Mouse (Mus musculus) mouse trophoblast stem cell (cell line): ENCODE results near the gene Dcp1b.
"Not testable (repeated sequence)": the region's sequence is repeated elsewhere in the genome, so short reads cannot be mapped to it uniquely, and the experiment has no call there.

Source experiments
- in situ Hi-C, 2 experiments: fragments of 300-500 bp; cut with MseI, MboI; formaldehyde crosslinking; loops; 2 replicates in 1 of 2; 3 replicates in 1 of 2; pipeline ENCODE4 v1.15.1; 2025

The Dcp1b gene

DNA sequence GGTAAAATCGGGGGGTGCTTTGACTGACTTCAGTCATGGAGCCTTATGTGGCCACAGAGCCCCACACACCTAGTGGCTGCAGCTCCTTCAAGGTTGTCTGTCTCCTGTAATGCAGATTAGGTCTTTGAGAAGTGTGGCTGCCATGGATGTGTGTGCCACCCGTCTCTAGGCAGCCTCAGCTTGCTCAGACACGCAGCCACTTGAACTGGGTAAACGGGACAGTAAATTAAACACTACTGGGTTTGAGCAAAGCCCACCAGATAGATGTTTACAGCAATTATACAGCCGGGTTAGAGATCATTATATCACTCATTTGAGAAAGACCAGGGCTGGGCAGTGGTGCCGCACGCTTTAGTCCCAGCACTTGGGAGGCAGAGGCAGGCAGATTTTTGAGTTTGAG is 19.5 kb downstream of the Dcp1b start:
- in situ Hi-C loops = no loop called here

- in situ Hi-C loops = no loop called here
These were observed 21.6 kb downstream of the Dcp1b start, which contains the start of gene Cacna1c for GRCm38 (mm10) chr6:119196382-119197305. TSS of gene Cacna1c (minus strand) at chr6:119196418.

DNA sequence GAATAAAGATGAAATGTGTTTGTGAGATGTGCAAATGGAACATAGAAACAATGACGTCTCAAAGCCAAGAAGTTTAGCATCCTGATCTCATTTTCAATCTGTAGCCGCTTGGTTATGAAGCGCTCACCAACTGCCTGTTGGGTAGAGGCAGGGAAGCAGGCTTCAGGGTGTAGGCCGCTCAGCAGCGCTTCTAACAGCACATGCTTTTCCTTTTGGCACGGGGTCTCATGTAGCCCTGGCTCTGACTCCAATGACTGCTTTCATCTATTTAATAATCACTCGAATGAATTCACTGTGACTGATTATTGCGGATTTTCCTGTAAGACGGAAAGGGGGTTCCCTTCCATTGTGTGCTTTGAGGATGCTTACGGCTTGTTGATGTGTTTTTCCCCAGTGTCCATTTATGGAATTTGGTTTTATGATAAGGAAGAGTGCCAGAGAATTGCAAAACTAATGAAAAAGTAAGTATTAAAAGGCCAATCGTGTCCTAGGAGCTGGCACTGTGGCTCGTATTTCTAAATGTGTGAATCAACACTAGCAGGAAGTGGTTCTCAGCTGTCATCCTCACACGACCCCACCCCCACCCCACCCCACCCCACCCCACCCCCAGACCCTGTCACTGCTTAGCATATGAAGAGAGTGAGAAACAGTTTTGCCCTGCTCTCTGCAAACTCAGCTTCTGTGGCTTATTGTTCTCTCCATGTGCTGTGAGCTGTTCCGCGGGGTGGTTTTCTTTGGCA is 23.7 kb downstream of the Dcp1b start:
- in situ Hi-C loops = no loop called here

DNA sequence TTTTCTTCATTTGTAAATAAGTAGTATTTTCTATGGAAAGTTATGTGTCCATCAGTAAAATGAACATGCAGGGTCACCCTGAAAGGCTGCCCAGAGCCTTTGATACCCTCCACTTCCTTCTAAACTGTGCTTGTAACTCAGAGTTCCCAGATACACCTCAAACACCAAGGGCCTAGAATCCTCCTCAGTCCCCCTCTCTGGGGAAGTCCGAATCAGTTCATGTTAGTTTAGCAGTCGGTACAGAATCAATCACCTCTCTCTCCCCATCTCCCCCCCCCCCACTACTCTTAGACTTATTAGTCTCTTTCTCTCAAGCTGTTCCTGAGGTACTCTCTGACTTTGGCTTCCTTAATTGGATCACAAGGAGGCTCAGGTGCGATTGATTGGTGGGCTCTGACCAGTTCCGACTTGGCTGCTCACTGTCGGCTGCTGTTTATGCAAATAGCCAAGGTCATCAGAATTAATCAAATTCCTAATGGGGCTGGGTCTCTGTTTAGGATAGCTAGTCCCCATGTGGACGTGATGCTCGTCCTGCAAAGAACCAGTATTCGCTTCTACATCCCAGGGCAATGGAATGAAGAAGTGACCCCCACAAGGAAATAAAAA is 24.3 kb downstream of the Dcp1b start:
- in situ Hi-C loops = no loop called here

DNA sequence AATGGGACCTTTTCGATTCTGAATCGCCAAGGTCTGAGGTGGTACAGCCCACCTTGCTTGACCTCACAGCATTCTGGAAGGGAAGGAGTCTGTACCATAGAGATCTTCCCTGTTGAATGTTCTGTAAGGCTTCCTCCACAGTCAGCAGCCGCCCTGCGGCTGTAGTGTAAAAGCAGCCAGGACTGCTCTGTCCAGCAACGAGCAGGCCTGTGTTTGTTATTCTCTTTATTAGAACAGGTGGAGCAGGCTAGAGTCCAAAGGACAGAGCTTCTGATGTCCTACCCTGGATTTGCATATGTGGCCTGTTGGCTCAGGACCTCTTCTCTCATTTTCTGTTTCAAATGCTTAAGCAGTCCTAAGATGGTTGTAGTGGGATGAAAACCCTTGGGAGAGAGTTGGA is 25.3 kb downstream of the Dcp1b start:
- in situ Hi-C loops = no loop called here

GRCm38 (mm10) chr6:119201575-119201974 is 26.5 kb downstream of the Dcp1b start:
- in situ Hi-C loops = no loop called here

GRCm38 (mm10) chr6:119204286-119204685 is 29.2 kb downstream of the Dcp1b start:
- in situ Hi-C loops = no loop called here

GRCm38 (mm10) chr6:119204915-119205314 is 29.9 kb downstream of the Dcp1b start:
- in situ Hi-C loops = no loop called here

DNA sequence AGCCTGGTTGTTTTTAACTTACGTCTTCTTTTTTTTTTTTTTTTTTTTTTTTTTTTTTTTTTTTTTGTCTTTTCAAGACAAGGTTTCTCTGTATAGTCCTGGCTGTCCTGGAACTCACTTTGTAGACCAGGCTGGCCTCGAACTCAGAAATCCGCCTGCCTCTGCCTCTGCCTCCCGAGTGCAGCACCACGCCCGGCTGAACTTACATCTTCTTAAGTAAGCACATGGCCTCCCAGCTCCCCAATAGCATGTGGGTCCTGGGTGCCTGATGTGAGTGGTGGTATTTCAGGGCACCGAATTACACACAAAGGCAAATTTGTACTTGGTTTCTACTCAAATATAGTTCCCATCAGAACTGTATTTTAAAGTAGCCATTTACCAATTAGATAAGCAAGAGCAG is 31.0 kb downstream of the Dcp1b start:
- in situ Hi-C loops = not testable (repeated sequence)

DNA sequence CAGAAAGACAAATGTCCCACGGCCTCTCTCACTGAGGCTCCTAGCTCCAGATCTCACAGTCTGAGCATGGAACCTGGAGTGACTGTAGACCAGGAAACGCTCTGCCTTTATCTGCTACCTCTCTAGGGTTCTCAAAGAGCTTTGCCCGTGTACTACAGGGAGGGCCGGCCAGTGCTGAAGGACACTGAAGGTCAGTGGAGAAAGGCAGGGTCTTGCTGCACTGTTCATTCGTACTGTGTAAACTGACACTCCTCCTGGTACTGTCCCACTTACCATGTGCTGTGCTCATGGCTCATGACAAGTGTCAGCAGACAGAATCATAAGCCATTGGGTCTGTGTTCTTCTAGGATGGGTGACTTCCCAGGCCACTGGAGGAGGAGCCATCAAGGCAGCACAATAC is 38.3 kb downstream of the Dcp1b start:
- in situ Hi-C loops = no loop called here

- in situ Hi-C loops = no loop called here
These were observed 39.1 kb downstream of the Dcp1b start for GRCm38 (mm10) chr6:119214190-119214589.

- in situ Hi-C loops = no loop called here
These were observed 40.1 kb downstream of the Dcp1b start for GRCm38 (mm10) chr6:119215040-119215613.

- in situ Hi-C loops = no loop called here
These were observed 42.6 kb downstream of the Dcp1b start for GRCm38 (mm10) chr6:119217661-119218060.

DNA sequence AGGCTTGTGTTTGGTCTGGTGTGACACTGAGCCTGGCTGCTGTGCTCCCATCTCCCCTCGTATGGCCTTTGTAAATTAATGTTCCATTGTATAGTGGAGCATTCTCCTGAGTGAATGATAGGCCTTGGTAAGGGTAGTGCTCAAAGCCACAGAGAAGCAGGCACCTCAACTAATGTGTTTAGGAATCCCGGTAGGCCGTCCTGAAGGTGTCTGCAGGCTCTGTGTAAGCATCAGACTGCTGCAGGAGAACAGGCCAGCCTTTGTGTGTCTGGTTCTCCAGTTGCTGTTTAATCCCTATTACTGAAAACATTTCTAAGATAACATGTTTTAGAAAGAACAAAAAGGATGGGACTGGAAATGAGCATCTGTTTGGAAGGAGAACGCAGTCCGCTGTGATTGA is 43.5 kb downstream of the Dcp1b start:
- in situ Hi-C loops = no loop called here

DNA sequence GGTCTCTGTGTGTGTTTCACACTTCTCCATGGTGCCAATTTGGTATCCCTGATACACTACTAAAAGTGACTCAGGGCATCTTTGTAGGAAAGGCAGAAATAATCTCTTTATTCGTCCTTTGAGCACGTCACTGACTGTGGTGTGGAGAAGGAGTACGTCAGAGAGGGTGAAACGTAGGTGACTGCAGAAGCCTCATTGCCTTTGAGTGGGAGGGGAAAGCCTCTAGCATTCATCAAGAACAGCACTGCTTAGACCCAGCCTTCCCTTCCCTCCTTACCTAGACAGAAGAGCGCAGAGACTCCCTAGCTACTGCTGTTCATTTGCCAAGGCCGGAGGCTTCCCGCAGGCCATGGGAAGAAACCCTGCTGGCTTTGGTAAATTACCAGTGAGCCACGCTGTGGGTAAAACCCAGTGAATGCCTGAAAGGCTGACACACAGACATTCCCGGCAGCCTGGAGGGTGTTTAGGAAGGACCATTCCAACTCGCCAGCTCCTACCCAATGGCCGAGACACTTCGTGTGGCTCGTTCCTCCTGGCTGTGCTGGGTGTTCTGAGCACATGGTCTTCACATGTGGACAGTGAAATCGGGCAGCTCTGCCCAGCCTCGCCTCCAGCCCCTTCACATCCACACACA is 44.3 kb downstream of the Dcp1b start:
- in situ Hi-C loops = no loop called here

DNA sequence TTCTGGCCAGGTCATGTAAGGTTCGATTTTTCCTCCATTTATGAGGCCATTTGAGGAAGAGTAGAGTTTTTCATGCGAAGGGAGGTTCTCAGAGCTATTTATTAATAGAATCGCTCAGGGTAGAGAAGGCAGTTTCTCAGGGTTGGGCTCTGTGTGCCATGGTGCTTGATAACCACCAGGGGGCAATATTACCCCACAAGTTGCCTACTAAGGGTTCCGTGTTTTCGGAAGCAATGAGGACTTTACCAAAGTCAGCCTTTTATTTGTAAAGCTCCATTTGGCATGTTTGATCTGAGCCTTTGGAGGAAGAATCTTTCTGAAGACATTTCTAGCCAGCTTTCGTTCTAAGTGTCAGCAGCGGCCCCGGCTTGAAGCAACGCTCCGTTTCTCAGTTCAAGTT is 45.2 kb downstream of the Dcp1b start:
- in situ Hi-C loops = loop anchor here (5.0 to 10.0 kb wide), 3 partner anchors 127 to 215 kb away; no protein-coding TSS in a partner anchor

- in situ Hi-C loops = loop anchor here (5.0 to 10.0 kb wide), 3 partner anchors 123 to 210 kb away; no protein-coding TSS in a partner anchor
These were observed 49.6 kb downstream of the Dcp1b start for GRCm38 (mm10) chr6:119224451-119225195.

DNA sequence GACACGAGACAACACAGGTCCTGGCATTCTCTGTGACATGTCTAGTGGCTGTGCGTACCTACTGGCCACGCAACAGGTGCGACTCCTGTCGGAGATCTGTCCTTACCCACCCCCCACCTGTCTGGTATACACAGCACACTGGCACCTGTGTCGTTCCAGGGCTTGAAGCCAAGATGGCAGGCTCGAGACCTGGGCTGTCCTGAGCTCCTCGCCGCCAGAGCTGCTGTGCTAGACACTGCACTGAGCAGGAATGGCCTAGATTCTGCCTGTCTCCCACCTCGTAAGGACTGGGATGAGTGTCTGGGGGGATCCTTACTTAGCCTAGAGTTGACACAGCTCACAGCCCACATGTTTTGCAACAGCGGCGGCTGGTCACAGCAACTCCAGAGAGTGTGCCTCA is 50.2 kb downstream of the Dcp1b start:
- in situ Hi-C loops = loop anchor here (10.0 kb wide), 2 partner anchors 200 to 210 kb away; no protein-coding TSS in a partner anchor

DNA sequence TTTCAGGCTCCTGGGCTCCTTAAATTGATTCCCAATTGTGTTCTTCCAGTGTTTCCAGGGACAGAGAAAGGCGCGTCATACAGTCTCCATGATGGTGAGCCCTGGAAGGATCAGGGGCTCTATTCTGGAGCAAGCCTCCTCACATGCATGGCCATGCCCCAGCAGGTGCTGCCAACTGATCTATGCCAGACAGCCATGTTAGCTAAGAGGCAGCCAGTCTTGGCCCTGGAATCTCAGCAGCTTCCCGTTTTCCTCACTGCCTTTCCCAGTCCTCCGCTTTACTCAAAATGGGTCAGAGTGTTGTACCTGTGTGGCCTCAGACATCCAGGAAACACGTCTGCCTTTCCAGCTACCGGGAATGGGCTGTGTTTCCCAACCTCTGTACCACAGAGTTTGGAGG is 50.7 kb downstream of the Dcp1b start:
- in situ Hi-C loops = loop anchor here (10.0 kb wide), 2 partner anchors 199 to 209 kb away; no protein-coding TSS in a partner anchor

GRCm38 (mm10) chr6:119227001-119227400 is 51.9 kb downstream of the Dcp1b start:
- in situ Hi-C loops = loop anchor here (10.0 kb wide), 2 partner anchors 198 to 208 kb away; no protein-coding TSS in a partner anchor
